Mouse (Mus musculus) embryonic facial prominence, embryonic 10.5 days (tissue): ENCODE measurements at regions not wholly inside any gene's neighbourhood (a gene's known extent, or its start where the extent isn't known, plus 50 kb on each side); places are given as distances from the start of the nearest gene placed in this dataset.
A peak's percentile ranks its signal among the peaks of the same experiment; 100 is the strongest.

Source experiments
- DNase-seq: peaks from one replicate; pipeline ENCODE4 v3.0.0-alpha.2; 2017; ENCODE audit warnings: low spot score
- H3K27ac ChIP-seq: fragments of 300-500 bp; sonication (generic); replicated peaks from 2 replicates; pipeline ENCODE4 v1.5.1; 2016; ENCODE audit warnings: mild to moderate bottlenecking
- H3K27me3 ChIP-seq: fragments of 300-500 bp; sonication (generic); replicated peaks from 2 replicates; pipeline ENCODE4 v1.6.1; 2016; ENCODE audit warnings: low read depth, mild to moderate bottlenecking; ENCODE audit not compliant: poor library complexity, severe bottlenecking
- H3K36me3 ChIP-seq: fragments of 300-500 bp; sonication (generic); replicated peaks from 2 replicates; pipeline ENCODE4 v1.6.1; 2016; ENCODE audit warnings: mild to moderate bottlenecking, moderate library complexity
- H3K4me1 ChIP-seq: fragments of 300-500 bp; sonication (generic); 2 replicates; pipeline ENCODE4 v1.6.1; 2016
- H3K4me3 ChIP-seq: fragments of 300-500 bp; sonication (generic); 2 replicates; pipeline ENCODE4 v1.5.1; 2016; ENCODE audit warnings: mild to moderate bottlenecking, moderate library complexity
- H3K9me3 ChIP-seq: fragments of 300-500 bp; sonication (generic); 2 replicates; pipeline ENCODE4 v1.6.1; 2016; ENCODE audit warnings: mild to moderate bottlenecking
- WGBS: fragments of 180-500 bp; shearing (Covaris S2); methylation state at CpG from one replicate; pipeline ENCODE4 v1.1.7; 2016; 5-methylcytosine and 5-hydroxymethylcytosine counted together

GRCm38 (mm10) chr3:147153998-147154397 is 301.8 kb downstream of the Ttll7 start:
- H3K36me3 ChIP-seq: no peaks in the 10 kb centered on the region
- no peak overlapping the region for H3K4me3 ChIP-seq
- no peaks in the 10 kb centered on the region for H3K9me3 ChIP-seq
- DNase-seq: no peak
- WGBS: 62% methylated on average over 2 of the region's 2 CpGs
- H3K27ac ChIP-seq: no peak overlapping the region
- peaks cover 2% of the 10 kb centered on the region; the same call in 1 of the 2 replicates for H3K4me1 ChIP-seq
- no peaks in the 10 kb centered on the region for H3K27me3 ChIP-seq

- Histone ChIP-seq H3K4me3 (no peak overlapping the region), H3K27me3 (no peaks in the 10 kb centered on the region), H3K9me3 (no peaks in the 10 kb centered on the region), H3K27ac (no peak overlapping the region), H3K36me3 (no peaks in the 10 kb centered on the region), H3K4me1 (peaks cover 9% of the 10 kb centered on the region; the same call in 1 of the 2 replicates)
- WGBS: 93% methylated on average over 10 of the region's 10 CpGs
- no peak for DNase-seq
These were observed 311.0 kb downstream of the Ttll7 start for GRCm38 (mm10) chr3:147163126-147163525.

GRCm38 (mm10) chr3:147163540-147163939 is 311.4 kb downstream of the Ttll7 start:
- Histone ChIP-seq H3K36me3 (no peaks in the 10 kb centered on the region), H3K27me3 (no peaks in the 10 kb centered on the region), H3K4me1 (peaks cover 10% of the 10 kb centered on the region; the same call in 1 of the 2 replicates), H3K9me3 (no peaks in the 10 kb centered on the region), H3K4me3 (no peak overlapping the region), H3K27ac (no peak overlapping the region)
- WGBS: 90% methylated on average over 5 of the region's 5 CpGs
- DNase-seq: no peak

GRCm38 (mm10) chr3:147164931-147165330 is 312.8 kb downstream of the Ttll7 start:
- no peak overlapping the region for H3K4me3 ChIP-seq
- WGBS: 71% methylated on average over 6 of the region's 6 CpGs
- no peak for DNase-seq
- no peak overlapping the region for H3K27ac ChIP-seq
- no peaks in the 10 kb centered on the region for H3K36me3 ChIP-seq
- peaks cover 13% of the 10 kb centered on the region; the same call in 1 of the 2 replicates for H3K4me1 ChIP-seq
- H3K27me3 ChIP-seq: no peaks in the 10 kb centered on the region
- no peaks in the 10 kb centered on the region for H3K9me3 ChIP-seq

- Histone ChIP-seq H3K36me3 (no peaks in the 10 kb centered on the region), H3K27me3 (no peaks in the 10 kb centered on the region), H3K4me3 (no peak overlapping the region), H3K9me3 (no peaks in the 10 kb centered on the region), H3K27ac (no peak overlapping the region), H3K4me1 (peaks cover 13% of the 10 kb centered on the region; the same call in 1 of the 2 replicates)
- 71% methylated on average over 5 of the region's 5 CpGs for WGBS
- DNase-seq: no peak
These were observed 314.4 kb downstream of the Ttll7 start for GRCm38 (mm10) chr3:147166555-147166954.

- no peak overlapping the region for H3K27ac ChIP-seq
- H3K4me3 ChIP-seq: no peak overlapping the region
- H3K9me3 ChIP-seq: no peaks in the 10 kb centered on the region
- peaks cover 13% of the 10 kb centered on the region; the same call in 1 of the 2 replicates for H3K4me1 ChIP-seq
- no peak for DNase-seq
- WGBS: 92% methylated on average over 2 of the region's 2 CpGs
- H3K27me3 ChIP-seq: no peaks in the 10 kb centered on the region
- no peaks in the 10 kb centered on the region for H3K36me3 ChIP-seq
These were observed 317.0 kb downstream of the Ttll7 start for GRCm38 (mm10) chr3:147169215-147169614.

GRCm38 (mm10) chr3:147170106-147170505 is 317.9 kb downstream of the Ttll7 start:
- Histone ChIP-seq H3K27ac (no peak overlapping the region), H3K4me1 (peaks cover 10% of the 10 kb centered on the region; the same call in 1 of the 2 replicates), H3K4me3 (no peak overlapping the region), H3K9me3 (no peaks in the 10 kb centered on the region), H3K36me3 (no peaks in the 10 kb centered on the region), H3K27me3 (no peaks in the 10 kb centered on the region)
- no peak for DNase-seq
- 76% methylated on average over 2 of the region's 2 CpGs for WGBS

GRCm38 (mm10) chr3:147178746-147179145 is 326.6 kb downstream of the Ttll7 start:
- Histone ChIP-seq H3K9me3 (no peaks in the 10 kb centered on the region), H3K27ac (no peak overlapping the region), H3K4me3 (no peak overlapping the region), H3K27me3 (peaks cover 14% of the 10 kb centered on the region), H3K4me1 (peaks cover 24% of the 10 kb centered on the region), H3K36me3 (no peaks in the 10 kb centered on the region)
- 83% methylated on average over 6 of the region's 6 CpGs for WGBS
- no peak for DNase-seq

GRCm38 (mm10) chr3:147180711-147181110 is 328.5 kb downstream of the Ttll7 start:
- Histone ChIP-seq H3K4me1 (peaks cover 26% of the 10 kb centered on the region), H3K27me3 (peaks cover 24% of the 10 kb centered on the region), H3K9me3 (no peaks in the 10 kb centered on the region), H3K27ac (peak overlapping the region; percentile 77; the same call in 1 of the 2 replicates), H3K36me3 (no peaks in the 10 kb centered on the region), H3K4me3 (no peak overlapping the region)
- no peak for DNase-seq
- WGBS: 54% methylated on average over 4 of the region's 4 CpGs

GRCm38 (mm10) chr3:147181501-147182365 is 329.6 kb downstream of the Ttll7 start:
- Histone ChIP-seq H3K27ac (peak overlapping the region; percentile 77), H3K4me1 (peaks cover 26% of the 10 kb centered on the region), H3K36me3 (no peaks in the 10 kb centered on the region), H3K9me3 (no peaks in the 10 kb centered on the region), H3K4me3 (peak overlapping the region; percentile 43), H3K27me3 (peaks cover 24% of the 10 kb centered on the region)
- DNase-seq: peak; percentile 57
- under 1% methylated on average over 20 of the region's 20 CpGs for WGBS

GRCm38 (mm10) chr3:147182366-147182875 is 330.3 kb downstream of the Ttll7 start:
- peak overlapping the region; percentile 77 for H3K27ac ChIP-seq
- no peak for DNase-seq
- H3K4me3 ChIP-seq: peak overlapping the region; percentile 43
- no peaks in the 10 kb centered on the region for H3K9me3 ChIP-seq
- peaks cover 26% of the 10 kb centered on the region for H3K4me1 ChIP-seq
- H3K36me3 ChIP-seq: no peaks in the 10 kb centered on the region
- 27% methylated on average over 15 of the region's 15 CpGs for WGBS
- H3K27me3 ChIP-seq: peaks cover 24% of the 10 kb centered on the region

GRCm38 (mm10) chr3:147183656-147184290 is 331.6 kb downstream of the Ttll7 start:
- Histone ChIP-seq H3K36me3 (no peaks in the 10 kb centered on the region), H3K9me3 (no peaks in the 10 kb centered on the region), H3K4me3 (no peak overlapping the region), H3K4me1 (peaks cover 26% of the 10 kb centered on the region), H3K27me3 (peaks cover 24% of the 10 kb centered on the region), H3K27ac (no peak overlapping the region)
- WGBS: 71% methylated on average over 11 of the region's 11 CpGs
- no peak for DNase-seq
